Mouse (Mus musculus): ENCODE measurements around the gene Mepe. TPM values are rescaled to one million over a fixed set of nuclear protein-coding genes. Genes with fewer than 3 reads are reported as not detected.

The Mepe gene
- total and polyA plus RNA-seq, 2 experiments from 2014 or later = not detected

GRCm38 (mm10) chr5:104357575-104357974, 32.4 kb downstream of the Mepe start:
- H3K27me3 ChIP-seq (ENCODE audit: insufficient read depth, low read length) = no peaks in the 10 kb centered on the region
- ATAC-seq (ENCODE audit: low FRiP score) = no peak
- H3K9me3 ChIP-seq (ENCODE audit: low read length) = no peaks in the 10 kb centered on the region
- H3K4me2 ChIP-seq (ENCODE audit: low read depth, low read length, poor library complexity, severe bottlenecking) = no peak overlapping the region
- DNase-seq (ENCODE audit: low spot score) = no peak
- 83% methylated on average over 5 of the region's 5 CpGs for WGBS
- H3K4me1 ChIP-seq (ENCODE audit: insufficient read depth, low read length) = no peaks in the 10 kb centered on the region
- no peak overlapping the region for H3K27ac ChIP-seq (ENCODE audit: low read depth, low read length)
- no peak overlapping the region for H3K4me3 ChIP-seq (ENCODE audit: low read depth, low read length)
- H3K9ac ChIP-seq (replicated peaks; ENCODE audit: low read length, poor library complexity, severe bottlenecking) = no peak overlapping the region
- no peaks in the 10 kb centered on the region for H3K36me3 ChIP-seq (ENCODE audit: insufficient read depth, low read length)
- no peak for TF ChIP-seq CTCF (IDR thresholded peaks at IDR 0.05)

GRCm38 (mm10) chr5:104358592-104358991, 33.5 kb downstream of the Mepe start:
- DNase-seq (ENCODE audit: low spot score) (no peak), ATAC-seq (ENCODE audit: low FRiP score) (no peak)
- Histone ChIP-seq H3K9me3 (ENCODE audit: low read length) (no peaks in the 10 kb centered on the region), H3K4me3 (ENCODE audit: low read depth, low read length) (no peak overlapping the region), H3K4me1 (ENCODE audit: insufficient read depth, low read length) (no peaks in the 10 kb centered on the region), H3K27ac (ENCODE audit: low read depth, low read length) (no peak overlapping the region), H3K36me3 (ENCODE audit: insufficient read depth, low read length) (no peaks in the 10 kb centered on the region), H3K27me3 (ENCODE audit: insufficient read depth, low read length) (no peaks in the 10 kb centered on the region), H3K9ac (replicated peaks; ENCODE audit: low read length, poor library complexity, severe bottlenecking) (no peak overlapping the region), H3K4me2 (ENCODE audit: low read depth, low read length, poor library complexity, severe bottlenecking) (no peak overlapping the region)
- 65% methylated on average over 7 of the region's 7 CpGs for WGBS
- no peak for TF ChIP-seq CTCF (IDR thresholded peaks at IDR 0.05)

GRCm38 (mm10) chr5:104359257-104359656, 34.1 kb downstream of the Mepe start:
- no peaks in the 10 kb centered on the region for H3K4me1 ChIP-seq (ENCODE audit: insufficient read depth, low read length)
- TF ChIP-seq CTCF (IDR thresholded peaks at IDR 0.05) = no peak
- 78% methylated on average over 6 of the region's 6 CpGs for WGBS
- H3K9ac ChIP-seq (replicated peaks; ENCODE audit: low read length, poor library complexity, severe bottlenecking) = no peak overlapping the region
- ATAC-seq (ENCODE audit: low FRiP score) (no peak), DNase-seq (ENCODE audit: low spot score) (no peak)
- H3K36me3 ChIP-seq (ENCODE audit: insufficient read depth, low read length) = no peaks in the 10 kb centered on the region
- no peak overlapping the region for H3K4me3 ChIP-seq (ENCODE audit: low read depth, low read length)
- no peak overlapping the region for H3K27ac ChIP-seq (ENCODE audit: low read depth, low read length)
- no peak overlapping the region for H3K4me2 ChIP-seq (ENCODE audit: low read depth, low read length, poor library complexity, severe bottlenecking)
- no peaks in the 10 kb centered on the region for H3K27me3 ChIP-seq (ENCODE audit: insufficient read depth, low read length)
- H3K9me3 ChIP-seq (ENCODE audit: low read length) = no peaks in the 10 kb centered on the region

- 93% methylated on average over 5 of the region's 5 CpGs for WGBS
- Histone ChIP-seq H3K27me3 (ENCODE audit: insufficient read depth, low read length) (no peaks in the 10 kb centered on the region), H3K4me3 (ENCODE audit: low read depth, low read length) (no peak overlapping the region), H3K27ac (ENCODE audit: low read depth, low read length) (no peak overlapping the region), H3K4me2 (ENCODE audit: low read depth, low read length, poor library complexity, severe bottlenecking) (no peak overlapping the region), H3K9ac (replicated peaks; ENCODE audit: low read length, poor library complexity, severe bottlenecking) (no peak overlapping the region), H3K9me3 (ENCODE audit: low read length) (no peaks in the 10 kb centered on the region), H3K4me1 (ENCODE audit: insufficient read depth, low read length) (no peaks in the 10 kb centered on the region), H3K36me3 (ENCODE audit: insufficient read depth, low read length) (no peaks in the 10 kb centered on the region)
- DNase-seq (ENCODE audit: low spot score) (no peak), ATAC-seq (ENCODE audit: low FRiP score) (no peak)
- TF ChIP-seq CTCF (IDR thresholded peaks at IDR 0.05) = no peak
These were observed 45.5 kb downstream of the Mepe start for GRCm38 (mm10) chr5:104370580-104370979.

- H3K36me3 ChIP-seq (ENCODE audit: insufficient read depth, low read length) = no peaks in the 10 kb centered on the region
- 89% methylated on average over 4 of the region's 4 CpGs for WGBS
- no peak overlapping the region for H3K27ac ChIP-seq (ENCODE audit: low read depth, low read length)
- H3K4me1 ChIP-seq (ENCODE audit: insufficient read depth, low read length) = no peaks in the 10 kb centered on the region
- ATAC-seq (ENCODE audit: low FRiP score) (no peak), DNase-seq (ENCODE audit: low spot score) (no peak)
- no peak for TF ChIP-seq CTCF (IDR thresholded peaks at IDR 0.05)
- no peaks in the 10 kb centered on the region for H3K9me3 ChIP-seq (ENCODE audit: low read length)
- H3K27me3 ChIP-seq (ENCODE audit: insufficient read depth, low read length) = no peaks in the 10 kb centered on the region
- H3K9ac ChIP-seq (replicated peaks; ENCODE audit: low read length, poor library complexity, severe bottlenecking) = no peak overlapping the region
- H3K4me3 ChIP-seq (ENCODE audit: low read depth, low read length) = no peak overlapping the region
- no peak overlapping the region for H3K4me2 ChIP-seq (ENCODE audit: low read depth, low read length, poor library complexity, severe bottlenecking)
These were observed 46.2 kb downstream of the Mepe start for GRCm38 (mm10) chr5:104371284-104371683.

- H3K4me3 ChIP-seq (ENCODE audit: low read depth, low read length) = no peak overlapping the region
- no peak overlapping the region for H3K9ac ChIP-seq (replicated peaks; ENCODE audit: low read length, poor library complexity, severe bottlenecking)
- DNase-seq (ENCODE audit: low spot score) (no peak), ATAC-seq (ENCODE audit: low FRiP score) (no peak)
- no peak overlapping the region for H3K4me2 ChIP-seq (ENCODE audit: low read depth, low read length, poor library complexity, severe bottlenecking)
- no peaks in the 10 kb centered on the region for H3K4me1 ChIP-seq (ENCODE audit: insufficient read depth, low read length)
- WGBS = 85% methylated on average over 4 of the region's 4 CpGs
- H3K36me3 ChIP-seq (ENCODE audit: insufficient read depth, low read length) = no peaks in the 10 kb centered on the region
- H3K27me3 ChIP-seq (ENCODE audit: insufficient read depth, low read length) = no peaks in the 10 kb centered on the region
- H3K27ac ChIP-seq (ENCODE audit: low read depth, low read length) = no peak overlapping the region
- no peak for TF ChIP-seq CTCF (IDR thresholded peaks at IDR 0.05)
- no peaks in the 10 kb centered on the region for H3K9me3 ChIP-seq (ENCODE audit: low read length)
These were observed 48.6 kb downstream of the Mepe start for GRCm38 (mm10) chr5:104373648-104374307.
